Mouse (Mus musculus) neutrophil, adult 5-6 weeks (primary cell): ENCODE results near the gene Lect2. TPM values are rescaled to one million over a fixed set of nuclear protein-coding genes. Genes with fewer than 3 reads are reported as not detected.

Source experiments
- ATAC-seq: fragments of 151-379, 151-347 bp; 2 replicates; pipeline ENCODE4 v1.8.0; 2017; ENCODE audit warnings: mild to moderate bottlenecking, moderate TSS enrichment; ENCODE audit not compliant: insufficient number of reproducible peaks, poor library complexity, low FRiP score, severe bottlenecking; ENCODE audit errors: extremely low read depth
- total RNA-seq: library from RNA; stranded (forward); fragments of 200-1000 nt; gene quantifications from 2 replicates; pipeline ENCODE4 v1.2.3, GENCODE M21; 2017

Lect2 gene
- total RNA-seq, 1 experiment from 2014 or later, result not detected

DNA sequence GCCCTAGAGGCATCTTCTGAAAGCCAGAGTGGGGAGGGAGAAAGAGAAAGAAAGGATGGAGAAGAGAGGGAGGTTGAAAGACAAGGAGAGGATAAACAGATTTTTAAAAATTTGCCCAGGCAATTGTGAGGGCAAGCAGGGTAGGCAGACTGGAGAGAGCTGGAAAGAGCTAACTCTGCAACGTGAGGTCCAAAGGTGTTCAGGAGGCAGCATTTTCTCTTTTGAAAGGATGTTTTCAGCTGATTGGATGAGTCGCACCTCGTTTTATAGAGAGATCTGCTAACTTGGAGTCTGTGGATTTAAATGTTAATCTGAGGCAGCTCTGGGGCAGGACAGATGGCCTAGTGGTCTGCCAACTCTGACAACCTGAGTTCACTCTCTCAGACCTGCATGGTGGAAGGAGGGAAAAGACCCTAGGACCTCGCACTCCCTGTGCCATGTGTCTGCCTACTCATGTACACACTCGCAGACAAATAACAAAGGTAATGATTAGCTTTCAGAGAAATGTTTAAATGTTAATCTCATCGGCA, 11.6 kb upstream of the Lect2 start:
- ATAC-seq, result no peak

DNA sequence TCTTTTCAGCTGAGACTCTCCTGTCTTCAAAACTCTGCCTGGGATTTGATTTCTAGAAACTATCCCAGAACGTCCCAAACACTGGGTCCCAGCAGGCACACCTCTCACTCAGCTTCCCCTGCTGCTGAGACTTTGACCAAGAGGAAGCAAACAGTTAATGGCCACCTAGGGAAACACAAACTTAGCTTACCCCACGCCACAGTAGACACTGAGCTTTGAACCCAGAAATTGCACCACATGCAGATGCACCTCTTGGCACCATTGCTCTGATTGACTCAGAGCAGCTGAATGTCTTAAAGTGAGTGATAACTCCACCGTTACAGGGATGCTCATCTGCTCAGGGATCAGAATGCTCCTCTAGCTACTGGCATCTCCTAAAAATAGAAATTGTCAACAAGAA, 10.5 kb upstream of the Lect2 start:
- no peak for ATAC-seq

DNA sequence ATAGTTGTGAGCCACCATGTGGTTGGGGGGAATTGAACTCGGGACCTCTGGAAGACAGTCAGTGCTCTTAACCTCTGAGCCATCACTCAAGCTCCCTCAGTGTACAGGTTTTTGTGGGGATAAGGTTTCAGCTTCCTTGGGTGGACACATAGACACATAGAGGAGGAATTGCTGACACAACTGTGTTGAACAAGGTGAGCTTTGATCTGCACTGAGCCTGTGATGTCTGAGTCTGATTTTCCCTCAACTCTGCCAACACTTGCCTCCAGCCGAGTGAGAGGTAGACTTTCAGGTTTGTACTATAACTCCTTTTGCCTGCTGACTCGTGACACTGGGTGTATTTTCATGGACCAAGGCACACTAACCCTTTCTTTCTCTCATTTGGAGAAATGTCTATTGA, 8.4 kb upstream of the Lect2 start:
- no peak for ATAC-seq

DNA sequence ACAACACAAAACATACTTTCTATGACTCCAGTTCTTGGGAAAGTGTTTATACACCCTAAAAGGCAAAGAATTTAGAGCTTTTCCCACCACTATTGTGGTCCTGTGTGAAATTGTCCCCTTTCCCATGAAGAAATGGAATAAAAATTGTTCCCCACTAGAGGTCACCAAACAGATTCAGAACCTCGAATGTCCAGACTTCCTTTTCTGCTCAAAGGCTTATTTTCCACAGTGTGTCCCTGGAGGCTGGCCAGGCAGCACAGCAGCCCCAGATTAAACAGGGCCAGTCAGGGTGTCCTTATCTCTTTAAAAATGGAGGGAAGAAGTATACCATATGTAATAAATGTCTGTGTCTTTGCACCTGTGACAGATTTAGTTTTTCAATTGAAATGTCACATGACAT, 7.7 kb upstream of the Lect2 start:
- no peak for ATAC-seq

DNA sequence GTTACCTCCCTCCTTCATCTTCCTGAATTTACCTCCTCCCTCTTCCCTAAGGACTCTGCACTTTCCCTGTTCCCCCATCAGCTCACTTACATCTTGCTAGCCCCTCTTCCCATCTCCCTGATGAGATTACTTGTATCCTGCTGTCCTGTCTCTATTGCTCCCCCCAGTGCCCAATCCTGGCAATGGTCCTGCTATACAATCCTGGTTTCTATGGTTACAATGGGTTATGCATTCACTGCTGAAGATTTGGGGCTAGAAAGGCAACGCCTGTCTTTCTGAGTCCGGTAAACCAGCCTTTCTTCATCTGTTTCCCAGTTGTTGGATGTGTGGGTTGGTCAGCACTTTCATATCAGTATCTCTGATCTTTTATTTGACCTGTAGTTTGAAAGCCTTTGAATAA, 6.1 kb upstream of the Lect2 start:
- no peak for ATAC-seq

DNA sequence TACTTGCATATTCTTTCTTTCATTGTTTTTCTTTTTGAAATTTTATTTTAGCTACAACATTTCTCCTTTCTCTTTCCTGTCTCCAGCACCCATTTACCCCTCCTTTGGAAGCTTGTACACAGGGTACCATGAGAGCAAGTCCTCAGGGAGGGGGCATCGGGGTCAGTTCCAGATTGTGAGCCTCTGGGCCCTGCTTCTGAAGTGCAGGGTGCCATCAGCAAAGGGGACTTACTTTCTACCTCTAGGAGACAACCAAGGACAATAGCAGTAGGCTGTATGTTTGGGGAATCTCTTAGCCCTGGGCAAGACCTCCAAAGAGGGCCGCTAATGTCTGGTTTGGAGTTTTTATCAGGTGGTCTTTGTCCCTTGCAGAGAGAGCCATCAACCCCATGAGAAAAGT, 5.6 kb upstream of the Lect2 start:
- no peak for ATAC-seq

DNA sequence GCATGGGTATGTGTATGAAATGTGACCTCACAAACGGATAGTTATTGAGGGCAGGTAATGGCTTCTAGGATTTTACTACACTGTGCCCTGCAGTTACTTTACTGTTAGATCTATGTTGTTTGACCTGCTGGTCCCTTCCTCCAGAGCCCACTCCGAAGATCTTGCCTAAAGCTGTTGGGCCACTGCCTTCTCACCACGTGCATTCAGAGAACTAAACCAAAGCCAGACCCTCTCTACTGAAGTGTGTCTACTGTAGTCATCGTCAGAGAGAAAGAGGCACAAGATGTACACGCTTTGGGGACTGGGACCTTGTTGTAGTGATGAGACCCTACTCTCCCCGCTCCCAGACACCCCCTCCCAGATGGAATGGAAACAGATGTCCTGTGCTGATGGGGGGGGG, 3.4 kb upstream of the Lect2 start:
- ATAC-seq, result no peak

DNA sequence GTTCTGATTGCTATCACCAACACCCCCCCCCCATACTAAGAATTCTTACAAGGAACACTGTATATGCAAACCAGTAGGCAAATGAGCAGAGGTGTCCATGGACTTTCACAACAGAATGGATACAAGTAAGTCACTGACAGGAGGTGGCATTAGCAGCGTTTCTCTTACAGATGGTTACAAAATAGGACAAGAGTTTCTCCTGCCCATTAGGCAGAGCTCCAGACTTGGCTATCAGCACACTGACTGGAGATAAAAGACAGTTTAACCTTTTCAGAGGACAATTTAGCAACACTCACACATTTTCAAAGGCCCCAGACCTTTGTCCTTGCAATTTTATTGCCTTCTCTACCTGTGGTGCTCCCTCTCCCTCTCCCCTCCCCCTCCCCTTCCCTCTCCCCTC, 2.3 kb upstream of the Lect2 start:
- ATAC-seq, result no peak

DNA sequence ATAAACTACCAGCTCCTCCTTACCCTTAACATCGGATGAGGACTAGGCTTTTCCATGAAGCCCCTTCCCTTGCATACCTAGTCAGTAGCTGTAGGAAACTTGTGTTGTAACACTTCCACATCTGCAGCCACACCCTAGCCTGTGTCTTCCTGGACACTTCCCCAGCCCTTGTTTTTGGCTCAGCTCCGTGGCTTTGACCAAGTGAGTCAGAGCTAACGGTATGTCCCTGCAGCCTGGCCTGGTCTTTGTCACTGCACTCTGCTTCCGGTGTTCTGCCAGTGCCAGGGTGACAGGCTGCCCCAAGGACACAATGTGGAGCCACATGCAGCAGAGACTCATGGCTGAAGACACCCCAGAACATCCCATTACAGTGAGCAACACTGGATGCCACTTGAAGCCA, 1.1 kb upstream of the Lect2 start:
- no peak for ATAC-seq

DNA sequence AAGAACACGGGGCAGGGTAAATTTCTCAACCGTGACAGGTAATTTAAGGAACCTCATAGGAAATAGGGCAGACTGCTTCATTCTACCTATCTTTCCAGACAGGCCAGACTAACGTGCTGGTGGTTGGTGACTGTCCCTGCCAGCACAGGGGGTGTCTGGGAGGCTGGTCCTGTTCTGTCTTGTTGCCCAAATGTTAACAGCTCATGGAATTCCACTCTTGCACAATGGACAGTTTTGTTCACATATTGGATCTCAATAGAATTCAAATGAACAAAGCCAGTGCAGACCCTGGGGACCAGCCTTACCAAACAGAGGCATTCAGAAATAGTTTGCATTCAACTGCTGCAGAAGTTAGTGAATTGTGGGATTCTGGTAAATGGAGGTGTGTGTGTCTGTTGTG, 3.3 kb downstream of the Lect2 start:
- no peak for ATAC-seq

DNA sequence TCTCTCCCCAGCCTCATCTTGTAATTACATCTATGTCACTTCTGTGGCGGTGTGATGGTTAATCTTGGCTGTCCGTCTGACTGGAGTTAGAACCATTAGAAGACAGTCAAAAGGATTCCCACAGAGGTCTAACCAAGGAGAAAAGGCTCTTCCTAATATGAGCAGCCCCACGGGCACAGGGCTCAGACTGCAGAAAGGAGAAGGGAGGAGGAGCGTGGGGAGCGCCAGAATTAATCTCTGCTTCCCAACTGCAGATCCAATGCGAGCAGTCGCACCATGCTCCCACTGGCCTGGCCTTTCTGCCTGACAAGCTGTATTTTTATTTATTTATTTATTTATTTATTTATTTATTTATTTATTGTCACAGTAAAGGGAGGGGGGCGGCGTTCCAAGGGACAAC, 4.5 kb downstream of the Lect2 start:
- no peak for ATAC-seq

DNA sequence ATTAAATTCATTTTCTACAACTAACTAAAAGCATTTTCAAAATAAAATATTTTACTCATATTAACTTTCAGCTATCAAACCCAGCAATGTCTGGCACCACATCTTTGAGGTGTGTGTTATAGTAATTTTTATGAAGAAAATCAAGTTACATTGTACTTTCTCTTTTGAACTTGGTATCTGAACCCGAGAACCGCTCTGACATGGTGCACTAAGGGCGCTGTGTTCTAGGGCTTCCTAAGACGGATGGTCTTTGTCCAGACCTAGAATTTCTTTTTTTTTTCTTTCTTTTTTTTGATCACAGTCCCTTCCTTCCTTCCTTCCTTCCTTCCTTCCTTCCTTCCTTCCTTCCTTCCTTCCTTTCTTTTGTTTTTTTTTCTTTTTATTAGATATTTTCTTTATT, 8.5 kb downstream of the Lect2 start:
- no peak for ATAC-seq

DNA sequence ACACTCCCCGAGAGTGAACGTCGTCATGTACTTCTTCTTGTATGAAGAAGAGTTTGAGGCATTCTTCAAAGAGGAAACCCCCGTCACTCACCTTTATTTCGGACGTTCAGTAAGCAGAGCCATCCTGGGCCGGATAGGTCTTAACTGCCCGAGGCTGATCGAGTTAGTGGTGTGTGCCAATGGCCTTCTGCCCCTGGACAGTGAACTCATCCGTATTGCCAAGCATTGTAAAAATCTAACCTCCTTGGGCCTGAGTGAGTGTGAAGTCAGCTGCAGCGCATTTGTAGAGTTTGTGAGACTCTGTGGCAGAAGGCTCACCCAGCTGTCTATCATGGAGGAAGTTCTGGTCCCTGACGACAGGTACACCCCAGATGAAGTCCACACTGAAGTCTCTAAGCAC, 11.3 kb downstream of the Lect2 start:
- no peak for ATAC-seq

DNA sequence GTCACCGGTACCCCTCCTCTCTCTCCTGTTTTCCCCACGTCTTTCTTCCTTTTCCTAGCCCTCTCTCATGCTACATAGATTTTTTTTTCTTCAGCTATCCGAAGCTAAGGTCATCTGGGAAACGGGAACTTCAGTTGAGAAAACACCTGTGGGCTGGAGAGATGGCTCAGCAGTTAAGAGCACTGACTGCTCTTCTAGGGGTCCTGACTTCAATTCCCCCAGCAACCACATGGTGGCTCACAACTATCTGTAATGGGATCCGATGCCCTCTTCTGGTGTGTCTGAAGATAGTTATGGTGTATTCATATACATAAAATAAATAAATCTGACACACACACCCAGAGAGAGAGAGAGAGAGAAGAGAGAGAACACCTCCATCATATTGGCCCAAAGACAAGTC, 12.7 kb downstream of the Lect2 start:
- ATAC-seq, result no peak

DNA sequence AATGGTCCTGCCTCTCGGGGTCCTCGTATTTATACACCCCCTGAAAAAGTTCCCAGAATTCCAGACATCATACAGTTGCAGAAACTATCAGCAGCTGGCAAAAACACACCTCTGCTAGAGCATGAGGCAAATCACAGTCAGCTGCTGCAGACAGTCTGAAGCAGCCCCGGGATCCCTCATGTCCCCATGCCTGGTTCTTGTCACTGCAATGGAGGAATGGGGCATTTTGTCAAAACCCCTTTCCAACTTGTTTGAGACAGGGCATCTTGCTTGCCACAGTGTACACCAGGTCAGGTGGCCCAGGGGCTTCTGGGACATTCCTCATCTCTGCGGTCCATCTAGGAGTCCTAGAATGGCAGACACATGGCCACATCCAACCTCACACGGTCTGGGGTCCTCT, 13.4 kb downstream of the Lect2 start:
- no peak for ATAC-seq

DNA sequence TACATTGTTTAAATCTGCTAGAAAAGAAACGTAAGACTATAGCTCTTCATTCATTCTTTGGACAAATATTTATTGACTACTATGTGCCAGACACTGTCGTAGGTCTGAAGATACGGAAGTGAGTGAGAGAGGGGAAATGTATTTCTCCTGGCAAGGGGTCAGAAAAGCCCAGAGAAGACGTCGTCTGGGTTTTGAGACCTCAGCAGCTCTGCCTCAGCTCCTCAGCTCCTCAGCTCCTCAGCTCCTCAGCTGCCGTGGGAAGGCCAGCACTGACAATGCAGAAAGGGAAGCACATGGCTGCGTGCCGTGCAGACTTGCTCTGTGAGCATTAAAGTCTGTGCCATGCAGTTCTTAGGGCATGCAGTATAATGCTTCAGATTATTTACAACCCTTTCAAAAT, 18.6 kb downstream of the Lect2 start:
- no peak for ATAC-seq

DNA sequence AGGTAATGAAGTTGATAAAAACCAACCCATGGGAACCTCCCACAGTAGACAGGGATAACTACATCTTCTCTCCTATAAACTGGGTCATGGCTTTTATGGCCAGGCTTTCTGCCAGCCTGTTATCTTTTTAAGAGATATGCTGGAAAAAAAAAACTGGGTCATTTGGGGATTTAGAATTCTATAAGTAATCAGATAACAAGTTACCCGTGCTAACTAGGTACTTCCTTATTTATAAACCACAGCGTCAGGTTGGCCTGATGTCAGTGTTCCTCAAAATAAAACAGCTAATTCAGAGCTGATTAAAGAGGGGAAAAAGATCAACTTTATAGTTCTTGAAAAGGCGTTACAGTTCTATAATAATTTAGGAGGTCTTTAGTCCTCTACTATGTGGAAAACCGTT, 19.3 kb downstream of the Lect2 start:
- no peak for ATAC-seq

DNA sequence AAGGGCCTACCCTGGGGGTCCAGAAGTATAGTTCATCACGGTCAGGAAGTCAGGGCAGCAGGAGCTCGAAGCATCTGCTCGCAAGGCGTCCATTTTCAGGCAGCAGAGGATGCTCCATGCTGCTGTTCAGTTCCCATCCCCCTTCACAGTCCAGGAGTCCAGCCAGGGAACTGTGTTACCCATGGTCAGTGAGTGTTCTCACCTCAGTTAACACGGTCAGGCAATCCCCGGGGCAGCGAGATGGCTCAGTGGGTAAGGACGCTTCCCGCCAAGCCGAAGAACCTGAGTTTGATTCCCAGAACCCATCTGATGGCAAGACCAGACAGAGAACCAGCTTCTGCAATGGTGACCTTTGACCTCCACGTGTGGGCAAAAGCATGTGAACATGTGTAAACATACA, 20.0 kb downstream of the Lect2 start:
- ATAC-seq, result no peak

DNA sequence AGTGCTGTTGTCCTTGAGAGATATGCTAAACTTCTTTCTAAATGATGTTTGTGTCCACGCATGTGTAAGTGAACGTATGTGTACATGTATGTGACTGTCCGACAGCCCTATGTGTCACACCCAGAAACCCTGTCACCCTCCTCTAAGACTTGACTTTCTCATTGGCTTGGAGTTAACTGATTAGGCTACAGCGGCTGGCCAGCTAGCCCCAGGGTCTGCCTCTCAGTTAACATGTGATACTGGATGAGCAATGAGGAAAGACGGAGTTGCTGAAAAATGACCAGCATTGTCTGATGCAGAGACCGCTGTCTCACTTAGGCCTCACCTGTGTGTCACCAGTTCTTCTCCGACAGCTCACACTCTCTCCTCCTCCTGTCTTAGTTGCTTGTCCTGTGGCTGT, 20.5 kb downstream of the Lect2 start:
- no peak for ATAC-seq

DNA sequence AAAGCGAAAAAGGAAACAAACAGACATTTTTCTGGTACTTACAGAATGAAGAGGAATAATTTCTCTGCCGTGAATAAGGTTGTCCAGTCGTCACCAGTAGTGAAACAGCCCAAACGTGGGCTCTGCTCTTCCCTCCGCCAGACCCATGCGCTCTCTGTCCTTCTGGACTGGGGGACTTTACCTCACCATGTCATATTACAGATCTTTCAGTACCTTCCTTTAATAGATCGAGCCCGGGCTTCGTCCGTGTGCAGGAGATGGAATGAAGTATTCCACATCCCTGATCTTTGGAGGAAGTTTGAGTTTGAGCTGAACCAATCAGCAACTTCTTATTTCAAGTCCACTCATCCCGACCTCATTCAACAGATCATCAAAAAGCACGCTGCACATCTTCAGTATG, 21.4 kb downstream of the Lect2 start:
- no peak for ATAC-seq

DNA sequence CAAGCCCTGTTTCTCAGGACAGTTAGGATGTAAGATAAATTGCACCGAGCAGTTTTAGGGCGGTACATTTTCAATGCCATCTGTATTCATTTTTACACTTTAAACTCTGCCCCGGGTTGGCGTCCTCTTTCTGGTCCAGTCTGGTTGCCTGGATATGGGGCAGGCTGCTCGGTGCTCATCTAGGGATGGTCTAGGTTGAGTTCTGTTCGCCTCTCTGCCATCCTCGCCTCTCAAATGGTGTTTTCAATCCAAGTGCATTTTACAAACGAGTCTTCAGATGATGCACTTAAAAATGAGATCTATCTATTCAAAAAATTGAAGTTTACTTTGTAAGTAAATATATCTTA, 25.5 kb downstream of the Lect2 start:
- ATAC-seq, result no peak
